Mouse (Mus musculus) testis, adult 2 months (tissue): Measurements from ENCODE around the gene Tapt1. TPM values are rescaled to one million over a fixed set of nuclear protein-coding genes. Genes with fewer than 3 reads are reported as not detected.

Experiments used
- H3K27ac ChIP-seq: fragments of 200-500 bp; 2 replicates; pipeline ENCODE4 v1.5.1; 2012; ENCODE audit warnings: low read depth, low read length; ENCODE audit not compliant: control insufficient read depth, insufficient read depth
- H3K27me3 ChIP-seq: fragments of 200-500 bp; 2 replicates; pipeline ENCODE4 v1.6.1; 2012; ENCODE audit warnings: mild to moderate bottlenecking, low read length, moderate library complexity; ENCODE audit not compliant: control insufficient read depth, insufficient read depth
- H3K36me3 ChIP-seq: fragments of 200-500 bp; 2 replicates; pipeline ENCODE4 v1.6.1; 2012; ENCODE audit warnings: mild to moderate bottlenecking, low read length; ENCODE audit not compliant: control insufficient read depth, insufficient read depth
- H3K4me1 ChIP-seq: fragments of 200-500 bp; 2 replicates; pipeline ENCODE4 v1.6.1; 2012; ENCODE audit warnings: low read length; ENCODE audit not compliant: control insufficient read depth, insufficient read depth
- H3K4me3 ChIP-seq: fragments of 200-500 bp; 2 replicates; pipeline ENCODE4 v1.5.1; 2012; ENCODE audit warnings: low read depth, mild to moderate bottlenecking, low read length, moderate library complexity, mixed read lengths; ENCODE audit not compliant: control insufficient read depth
- CTCF ChIP-seq: fragments of 200-500 bp; IDR thresholded peaks from 2 replicates; pipeline ENCODE4 v1.5.1; 2012; ENCODE audit warnings: low read depth, mild to moderate bottlenecking, inconsistent platforms, low read length, moderate library complexity; ENCODE audit not compliant: control insufficient read depth, insufficient read depth, insufficient replicate concordance
- POLR2A ChIP-seq: fragments of 200-500 bp; IDR thresholded peaks from 2 replicates; pipeline ENCODE4 v1.6.1; 2012; ENCODE audit warnings: low read depth, mild to moderate bottlenecking, inconsistent platforms, low read length, moderate library complexity; ENCODE audit not compliant: control insufficient read depth
- polyA plus RNA-seq: library from polyadenylated mRNA; depleted of rRNA; stranded (reverse); fragments of >200 nt; gene quantifications from 2 replicates; pipeline ENCODE4 v1.2.3, GENCODE M21; 2012

The Tapt1 gene
- polyA plus RNA-seq, 1 experiment: 29.4 TPM

DNA sequence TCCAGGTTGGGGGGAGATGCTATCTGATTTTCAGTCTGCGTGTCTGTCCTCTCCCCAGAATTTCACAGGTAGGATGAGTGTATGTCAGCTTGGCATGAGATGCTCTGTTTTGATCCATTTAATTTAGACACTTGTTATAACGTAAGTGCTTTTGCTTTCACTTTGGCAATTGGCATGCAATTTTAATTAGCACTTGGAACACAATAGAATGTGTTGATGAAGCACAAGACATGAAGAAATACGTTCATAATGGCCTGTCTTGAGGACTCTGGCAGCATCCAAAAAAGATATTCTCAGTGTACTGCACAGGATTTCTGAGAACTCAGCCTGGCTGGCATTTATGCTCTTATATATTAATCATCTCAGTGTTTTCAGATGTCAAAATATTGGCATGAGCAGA lies 7.5 kb upstream of the Tapt1 start:
- Histone ChIP-seq H3K4me1 (no peaks in the 10 kb centered on the region; the same call in 1 of the 2 replicates), H3K36me3 (no peaks in the 10 kb centered on the region), H3K27me3 (no peaks in the 10 kb centered on the region), H3K27ac (peak overlapping the region; percentile 26; the same call in 1 of the 2 replicates), H3K4me3 (peak overlapping the region; percentile 68; the same call in 1 of the 2 replicates)
- TF ChIP-seq POLR2A: no peak
- TF ChIP-seq CTCF: no peak

GRCm38 (mm10) chr5:44228756-44229155 lies 2.3 kb upstream of the Tapt1 start:
- H3K4me1 ChIP-seq: no peaks in the 10 kb centered on the region
- no peak for TF ChIP-seq POLR2A
- no peak for TF ChIP-seq CTCF
- no peaks in the 10 kb centered on the region for H3K27me3 ChIP-seq
- no peak overlapping the region for H3K4me3 ChIP-seq
- no peak overlapping the region for H3K27ac ChIP-seq
- no peaks in the 10 kb centered on the region for H3K36me3 ChIP-seq

DNA sequence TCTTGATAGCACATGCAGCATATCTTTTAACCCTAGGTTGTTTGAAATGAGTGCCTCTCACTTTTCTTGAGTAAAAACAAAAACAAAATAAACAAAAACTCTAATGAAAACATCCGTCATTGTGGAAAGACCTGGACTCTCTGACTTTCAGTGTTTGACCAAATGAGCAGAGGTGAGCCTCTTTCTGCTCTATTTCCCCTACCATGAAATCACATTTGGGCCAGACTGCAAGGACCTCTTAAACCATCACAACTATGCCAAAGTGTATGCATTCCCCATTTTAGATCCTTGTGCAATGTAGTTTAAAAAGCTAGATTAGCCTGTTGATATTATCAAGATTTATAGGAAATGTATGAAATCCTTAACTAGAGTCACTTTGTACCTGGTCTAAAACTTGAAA lies 1.9 kb upstream of the Tapt1 start:
- Histone ChIP-seq H3K27ac (no peak overlapping the region), H3K4me1 (no peaks in the 10 kb centered on the region), H3K27me3 (no peaks in the 10 kb centered on the region), H3K36me3 (no peaks in the 10 kb centered on the region), H3K4me3 (no peak overlapping the region)
- TF ChIP-seq CTCF: no peak
- no peak for TF ChIP-seq POLR2A

GRCm38 (mm10) chr5:44227462-44227840 lies 1.0 kb upstream of the Tapt1 start:
- TF ChIP-seq POLR2A (no peak), CTCF (no peak)
- no peaks in the 10 kb centered on the region for H3K4me1 ChIP-seq
- H3K27me3 ChIP-seq: no peaks in the 10 kb centered on the region
- no peaks in the 10 kb centered on the region for H3K36me3 ChIP-seq
- H3K4me3 ChIP-seq: peak overlapping the region; percentile 88
- H3K27ac ChIP-seq: peak overlapping the region; percentile 62

DNA sequence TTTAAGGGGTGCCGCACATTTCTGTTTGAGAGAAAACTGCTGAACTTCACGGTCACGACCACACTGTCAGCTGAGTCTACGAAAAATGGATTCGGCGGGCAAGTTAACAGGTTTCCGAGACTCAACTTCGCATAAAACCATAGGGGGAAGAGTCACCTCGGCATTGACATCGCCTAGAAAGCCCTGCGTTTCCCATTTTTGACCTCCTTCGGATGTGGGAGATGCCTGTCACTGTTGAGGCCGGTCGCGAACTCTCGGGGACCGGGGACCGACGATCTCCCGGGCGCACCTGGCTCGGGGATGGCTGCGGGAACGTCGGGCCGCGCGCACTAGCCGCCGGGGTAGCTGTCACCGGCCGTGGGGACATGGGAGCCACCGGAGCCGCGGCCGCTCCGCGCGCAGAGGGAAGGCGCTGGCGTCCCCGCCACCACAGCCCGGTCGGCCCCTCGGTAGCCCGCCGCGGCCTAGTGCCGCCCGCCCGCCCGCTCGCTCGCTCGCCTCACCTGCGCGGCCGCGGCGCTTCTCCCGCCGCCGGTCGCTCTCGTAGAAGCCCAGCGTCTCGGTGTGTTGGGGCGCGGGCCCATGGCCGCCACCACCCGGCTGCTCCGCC lies 410 bp downstream of the Tapt1 start:
- Histone ChIP-seq H3K36me3 (no peaks in the 10 kb centered on the region), H3K27me3 (no peaks in the 10 kb centered on the region), H3K4me3 (peak overlapping the region; percentile 88), H3K27ac (peak overlapping the region; percentile 98), H3K4me1 (no peaks in the 10 kb centered on the region)
- no peak for TF ChIP-seq CTCF
- no peak for TF ChIP-seq POLR2A

GRCm38 (mm10) chr5:44224916-44225600 lies 1.4 kb downstream of the Tapt1 start:
- no peaks in the 10 kb centered on the region for H3K4me1 ChIP-seq
- H3K27me3 ChIP-seq: no peaks in the 10 kb centered on the region
- no peak overlapping the region for H3K27ac ChIP-seq
- no peak overlapping the region for H3K4me3 ChIP-seq
- H3K36me3 ChIP-seq: no peaks in the 10 kb centered on the region
- TF ChIP-seq POLR2A: no peak
- TF ChIP-seq CTCF: no peak

- H3K27me3 ChIP-seq: no peaks in the 10 kb centered on the region
- TF ChIP-seq CTCF (no peak), POLR2A (no peak)
- no peak overlapping the region for H3K27ac ChIP-seq
- no peak overlapping the region for H3K4me3 ChIP-seq
- no peaks in the 10 kb centered on the region for H3K36me3 ChIP-seq
- no peaks in the 10 kb centered on the region for H3K4me1 ChIP-seq
Observed at GRCm38 (mm10) chr5:44224251-44224650, 2.2 kb downstream of the Tapt1 start.
